19 mouse cellular contexts compared by ENCODE assay signal in the genomic region with DNA sequence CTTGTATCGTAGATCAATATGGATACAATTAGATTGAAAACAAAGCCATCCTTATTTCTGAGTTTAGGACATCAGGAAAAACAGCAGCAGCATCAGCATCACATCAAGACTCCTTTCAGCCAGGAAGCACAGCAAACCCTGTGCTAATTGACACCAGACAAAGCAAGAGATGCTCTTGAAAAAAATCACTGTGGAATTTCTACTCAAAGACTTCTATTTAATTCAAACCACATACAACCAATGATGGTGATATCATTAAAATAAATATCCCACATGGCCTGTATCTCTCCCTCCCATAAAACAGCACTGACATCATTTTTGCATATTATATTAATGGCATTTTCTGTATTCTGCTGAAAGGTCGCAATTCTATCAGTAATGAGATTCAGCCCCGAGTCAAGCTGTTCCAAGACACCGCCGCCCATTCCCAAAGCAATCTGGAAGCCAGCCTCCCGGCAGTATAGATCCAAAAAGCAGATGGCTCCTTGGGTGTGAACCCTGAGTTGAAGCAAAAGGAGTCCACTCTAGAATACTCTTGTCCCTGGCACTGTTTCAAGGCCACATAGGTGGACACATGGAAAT. TPM values are rescaled to one million over a fixed set of nuclear protein-coding genes. Genes with fewer than 3 reads are reported as not detected.
DNase-seq lines count a peak whose midpoint lies in the region; ATAC-seq lines count a peak whose summit lies in the region.
"Had no signal": no experiment of that assay in that cellular context is flagged by ENCODE, and none has a peak within 500 bp of the region (broad histone marks: within the 10 kb centered on the region; RNA-seq: fewer than 3 reads in every experiment).

No protein-coding gene starts in this region.

- no peak overlapping the region for H3K9ac ChIP-seq in hindbrain, embryonic 16.5 days (ENCODE audit: low read depth, low read length)
- H3K9ac ChIP-seq in hindbrain, embryonic 13.5 days = no peak overlapping the region
- H3K9ac ChIP-seq in limb, embryonic 15.5 days = no peak overlapping the region

- 46% methylated on average over 6 of the region's 6 CpGs for WGBS in hindbrain, embryonic 16.5 days
- 59% methylated on average over 6 of the region's 6 CpGs for WGBS in hindbrain, embryonic 13.5 days
- WGBS in embryonic facial prominence, embryonic 10.5 days = 43% methylated on average over 6 of the region's 6 CpGs
- 43% methylated on average over 6 of the region's 6 CpGs for WGBS in limb, embryonic 15.5 days

- no peaks in the 10 kb centered on the region for H3K9me3 ChIP-seq in hindbrain, embryonic 16.5 days (ENCODE audit: control insufficient read depth, low read length)
- H3K9me3 ChIP-seq in hindbrain, embryonic 13.5 days = no peaks in the 10 kb centered on the region
- no peaks in the 10 kb centered on the region for H3K9me3 ChIP-seq in embryonic facial prominence, embryonic 10.5 days
- H3K9me3 ChIP-seq in limb, embryonic 15.5 days = no peaks in the 10 kb centered on the region

- H3K27ac ChIP-seq in hindbrain, embryonic 16.5 days (ENCODE audit: low read depth, low read length) = no peak overlapping the region
- H3K27ac ChIP-seq in hindbrain, embryonic 13.5 days = no peak overlapping the region
- no peak overlapping the region for H3K27ac ChIP-seq in embryonic facial prominence, embryonic 10.5 days (replicated peaks)
- 0 out of 2 replicates have a peak overlapping the region, but pooled peaks have one; percentile 22 for H3K27ac ChIP-seq in limb, embryonic 15.5 days
- H3K27ac ChIP-seq: kidney, postnatal 0 days; layer of hippocampus, adult 2 months had no signal

- H3K4me2 ChIP-seq in hindbrain, embryonic 16.5 days (ENCODE audit: low read length) = no peak overlapping the region
- H3K4me2 ChIP-seq in hindbrain, embryonic 13.5 days = no peak overlapping the region
- H3K4me2 ChIP-seq in limb, embryonic 15.5 days = no peak overlapping the region

- no peaks in the 10 kb centered on the region for H3K36me3 ChIP-seq in hindbrain, embryonic 16.5 days (ENCODE audit: control insufficient read depth, insufficient read depth, low read length)
- H3K36me3 ChIP-seq in hindbrain, embryonic 13.5 days = no peaks in the 10 kb centered on the region
- H3K36me3 ChIP-seq in embryonic facial prominence, embryonic 10.5 days (replicated peaks) = no peaks in the 10 kb centered on the region
- no peaks in the 10 kb centered on the region for H3K36me3 ChIP-seq in limb, embryonic 15.5 days

- ATAC-seq in hindbrain, embryonic 16.5 days = 0 out of 2 replicates have a peak, but pooled peaks have one; percentile 13
- ATAC-seq in hindbrain, embryonic 13.5 days (ENCODE audit: low FRiP score) = no peak
- peak; percentile 54; the same call in 1 of the 2 replicates for ATAC-seq in limb, embryonic 15.5 days (ENCODE audit: insufficient number of reproducible peaks, low FRiP score, low TSS enrichment, low read depth)
- ATAC-seq in erythroblast, adult 5-6 weeks (replicated peaks; ENCODE audit: low FRiP score, poor library complexity, severe bottlenecking) = no peak
- ATAC-seq: activated CD4-positive, CD25-positive, alpha-beta regulatory T cell, adult 4 months; intestine, embryonic 16.5 days had no signal

- DNase-seq in embryo, embryonic 10 days (ENCODE audit: low spot score) = peak; percentile 12
- no peak for DNase-seq in embryo, embryonic 9.5 days (ENCODE audit: extremely low spot score)
- peak; percentile 16 for DNase-seq in embryonic facial prominence, embryonic 10.5 days (ENCODE audit: low spot score)
- no peak for DNase-seq in lung, postnatal 10 days
- DNase-seq: adrenal gland, postnatal 36 days; cerebellum, postnatal 36 days; heart, postnatal 10 days; liver; lung, adult 18-20 months; thymus, postnatal 4 days had no signal

- no peaks in the 10 kb centered on the region for H3K27me3 ChIP-seq in hindbrain, embryonic 16.5 days (replicated peaks; ENCODE audit: control insufficient read depth, insufficient read depth, low read length)
- H3K27me3 ChIP-seq in hindbrain, embryonic 13.5 days = no peaks in the 10 kb centered on the region
- no peaks in the 10 kb centered on the region for H3K27me3 ChIP-seq in embryonic facial prominence, embryonic 10.5 days (replicated peaks; ENCODE audit: low read depth, poor library complexity, severe bottlenecking)
- H3K27me3 ChIP-seq in limb, embryonic 15.5 days = no peaks in the 10 kb centered on the region
- H3K27me3 ChIP-seq: CH12.LX had no signal

- no peaks in the 10 kb centered on the region for H3K4me1 ChIP-seq in hindbrain, embryonic 16.5 days (ENCODE audit: control insufficient read depth, insufficient read depth, low read depth, low read length)
- no peaks in the 10 kb centered on the region; the same call in 1 of the 2 replicates for H3K4me1 ChIP-seq in hindbrain, embryonic 13.5 days (replicated peaks)
- H3K4me1 ChIP-seq in embryonic facial prominence, embryonic 10.5 days = peaks cover 17% of the 10 kb centered on the region
- peaks cover 34% of the 10 kb centered on the region for H3K4me1 ChIP-seq in limb, embryonic 15.5 days

- no peak overlapping the region for H3K4me3 ChIP-seq in hindbrain, embryonic 16.5 days (ENCODE audit: low read length)
- no peak overlapping the region for H3K4me3 ChIP-seq in hindbrain, embryonic 13.5 days
- H3K4me3 ChIP-seq in embryonic facial prominence, embryonic 10.5 days = no peak overlapping the region
- no peak overlapping the region for H3K4me3 ChIP-seq in limb, embryonic 15.5 days
- H3K4me3 ChIP-seq: layer of hippocampus, adult 2 months had no signal

RNA-seq across cellular contexts. Expression of a gene that starts 46.4 kb away (rescaled TPM):
- polyA plus RNA-seq in hindbrain, embryonic 16.5 days (2015; fragmentation: Nextera tagmentation; extraction: Ambion mirVana) = 7.1 and 9.0 TPM in 2 replicates
- polyA plus RNA-seq in hindbrain, embryonic 13.5 days (2015; fragmentation: Nextera tagmentation; extraction: Ambion mirVana) = 7.4 and 9.0 TPM in 2 replicates
- polyA plus RNA-seq in embryonic facial prominence, embryonic 10.5 days (2016; fragmentation: Nextera tagmentation; extraction: Ambion mirVana) = 13.7 and 14.4 TPM in 2 replicates
- polyA plus RNA-seq in limb, embryonic 15.5 days (2015; fragmentation: Nextera tagmentation; extraction: Ambion mirVana) = 15.1 and 19.3 TPM in 2 replicates
- 2.5 and 2.7 TPM in 2 replicates for total RNA-seq in erythroblast, adult 5-6 weeks (2015; ENCODE audit: low replicate concordance)
- 0.42 and 2.0 TPM in 2 replicates for total RNA-seq in erythroblast, adult 5-6 weeks (2017; ENCODE audit: low replicate concordance)

Comparison
In these comparisons a context has a peak if more than half of its experiments do, and no peak if none do; other contexts are left out.
1. DNase-seq: peak in embryo, embryonic 10 days (single experiment) and embryonic facial prominence, embryonic 10.5 days (single experiment); none in embryo, embryonic 9.5 days (single experiment) and lung, postnatal 10 days (single experiment).
2. ATAC-seq: peak in hindbrain, embryonic 16.5 days (single experiment) and limb, embryonic 15.5 days (single experiment); none in hindbrain, embryonic 13.5 days (single experiment) and erythroblast, adult 5-6 weeks (single experiment).